Mouse (Mus musculus) lung, embryonic 15.5 days (tissue): ENCODE results near the gene Plxna4. TPM values are rescaled to one million over a fixed set of nuclear protein-coding genes. Genes with fewer than 3 reads are reported as not detected.
A peak's percentile ranks its signal among the peaks of the same experiment; 100 is the strongest.

ENCODE experiments used
- ATAC-seq: fragments of 200-750 bp; cut with Nextera tagmentation; 2 replicates; pipeline ENCODE4 v1.8.0; 2017; ENCODE audit warnings: moderate number of reproducible peaks, borderline replicate concordance; ENCODE audit not compliant: low FRiP score, low TSS enrichment; ENCODE audit errors: extremely low read depth
- H3K27ac ChIP-seq: fragments of 300-500 bp; sonication (generic); 2 replicates; pipeline ENCODE4 v1.5.1; 2015; ENCODE audit warnings: moderate library complexity, mild to moderate bottlenecking, inconsistent platforms
- H3K27me3 ChIP-seq: fragments of 300-500 bp; sonication (generic); 2 replicates; pipeline ENCODE4 v1.6.1; 2015; ENCODE audit warnings: inconsistent platforms
- H3K36me3 ChIP-seq: fragments of 300-500 bp; sonication (generic); 2 replicates; pipeline ENCODE4 v1.6.1; 2015; ENCODE audit warnings: inconsistent platforms
- H3K4me1 ChIP-seq: fragments of 300-500 bp; sonication (generic); 2 replicates; pipeline ENCODE4 v1.6.1; 2015; ENCODE audit warnings: inconsistent platforms
- H3K4me2 ChIP-seq: fragments of 300-500 bp; sonication (generic); 2 replicates; pipeline ENCODE4 v1.6.1; 2015; ENCODE audit warnings: inconsistent platforms, mild to moderate bottlenecking, moderate library complexity
- H3K4me3 ChIP-seq: fragments of 300-500 bp; sonication (generic); 2 replicates; pipeline ENCODE4 v1.5.1; 2015; ENCODE audit warnings: mild to moderate bottlenecking, inconsistent platforms
- H3K9ac ChIP-seq: fragments of 300-500 bp; sonication (generic); 2 replicates; pipeline ENCODE4 v1.6.1; 2015; ENCODE audit warnings: inconsistent platforms
- H3K9me3 ChIP-seq: fragments of 300-500 bp; sonication (generic); 2 replicates; pipeline ENCODE4 v1.6.1; 2016; ENCODE audit warnings: inconsistent platforms
- WGBS: fragments of 180-500 bp; shearing (Covaris S2); methylation state at CpG from one replicate; pipeline ENCODE4 v1.1.7; 2015; 5-methylcytosine and 5-hydroxymethylcytosine counted together
- polyA plus RNA-seq: library from polyadenylated mRNA; unstranded; fragments of >200 nt; fragmentation: Nextera tagmentation; extraction: Ambion mirVana; gene quantifications from 2 replicates; pipeline ENCODE4 v1.2.1, GENCODE M21; 2015

The Plxna4 gene
- polyA plus RNA-seq, 1 experiment from 2014 or later: 2.1 TPM

DNA sequence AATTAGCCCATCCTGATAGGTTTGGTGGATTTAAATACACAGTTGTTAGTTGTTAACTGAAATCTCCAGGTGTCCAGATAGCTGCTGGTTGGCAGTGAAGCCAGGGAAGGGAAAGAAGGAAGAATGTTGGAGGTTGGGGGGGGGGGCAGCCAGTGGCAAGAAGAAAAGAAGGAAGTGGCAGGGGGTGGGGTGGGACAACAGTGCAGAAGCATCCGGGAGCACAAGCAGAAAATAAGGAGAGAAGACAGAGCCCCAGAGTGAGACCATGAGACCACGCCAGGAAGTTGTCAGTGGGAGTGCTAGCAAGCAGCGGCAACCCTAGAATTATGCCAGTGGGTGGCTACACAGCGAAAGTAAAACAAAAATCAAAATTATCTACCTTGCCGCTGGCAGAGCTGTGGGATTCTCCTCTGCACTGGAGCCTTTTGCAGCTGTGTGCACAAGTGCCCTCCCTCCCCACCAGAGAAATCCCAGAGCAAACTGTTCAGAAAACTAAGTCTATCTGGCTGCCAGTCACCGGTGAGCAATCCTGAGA lies 404.3 kb downstream of the Plxna4 start:
- H3K9ac ChIP-seq: no peak overlapping the region
- H3K27ac ChIP-seq: no peak overlapping the region
- WGBS: 74% methylated on average over 6 of the region's 6 CpGs
- no peaks in the 10 kb centered on the region for H3K9me3 ChIP-seq
- no peaks in the 10 kb centered on the region for H3K36me3 ChIP-seq
- no peaks in the 10 kb centered on the region for H3K27me3 ChIP-seq
- H3K4me1 ChIP-seq: no peaks in the 10 kb centered on the region
- no peak overlapping the region for H3K4me2 ChIP-seq
- no peak for ATAC-seq
- no peak overlapping the region for H3K4me3 ChIP-seq

DNA sequence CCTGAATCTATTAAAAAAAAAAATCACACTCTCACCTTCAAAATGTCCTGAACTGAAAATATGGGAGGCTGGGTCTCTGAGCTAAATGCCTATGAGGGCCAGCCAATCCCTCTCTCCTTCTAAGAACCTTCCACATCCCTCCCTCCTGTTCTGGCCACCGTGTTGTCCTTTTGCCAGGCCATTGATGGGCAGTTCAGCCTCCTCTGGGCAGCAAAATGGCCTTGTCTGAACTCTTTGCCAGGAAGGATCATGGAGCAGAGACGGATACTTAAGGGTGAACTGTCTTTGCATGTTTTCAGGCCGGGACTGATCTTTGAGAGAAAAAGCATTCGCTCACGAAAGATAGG lies 408.0 kb downstream of the Plxna4 start:
- Histone ChIP-seq H3K4me3 (no peak overlapping the region), H3K9me3 (no peaks in the 10 kb centered on the region), H3K27ac (no peak overlapping the region), H3K9ac (no peak overlapping the region), H3K4me1 (no peaks in the 10 kb centered on the region), H3K4me2 (no peak overlapping the region), H3K27me3 (no peaks in the 10 kb centered on the region), H3K36me3 (no peaks in the 10 kb centered on the region)
- 78% methylated on average over 5 of the region's 5 CpGs for WGBS
- no peak for ATAC-seq

DNA sequence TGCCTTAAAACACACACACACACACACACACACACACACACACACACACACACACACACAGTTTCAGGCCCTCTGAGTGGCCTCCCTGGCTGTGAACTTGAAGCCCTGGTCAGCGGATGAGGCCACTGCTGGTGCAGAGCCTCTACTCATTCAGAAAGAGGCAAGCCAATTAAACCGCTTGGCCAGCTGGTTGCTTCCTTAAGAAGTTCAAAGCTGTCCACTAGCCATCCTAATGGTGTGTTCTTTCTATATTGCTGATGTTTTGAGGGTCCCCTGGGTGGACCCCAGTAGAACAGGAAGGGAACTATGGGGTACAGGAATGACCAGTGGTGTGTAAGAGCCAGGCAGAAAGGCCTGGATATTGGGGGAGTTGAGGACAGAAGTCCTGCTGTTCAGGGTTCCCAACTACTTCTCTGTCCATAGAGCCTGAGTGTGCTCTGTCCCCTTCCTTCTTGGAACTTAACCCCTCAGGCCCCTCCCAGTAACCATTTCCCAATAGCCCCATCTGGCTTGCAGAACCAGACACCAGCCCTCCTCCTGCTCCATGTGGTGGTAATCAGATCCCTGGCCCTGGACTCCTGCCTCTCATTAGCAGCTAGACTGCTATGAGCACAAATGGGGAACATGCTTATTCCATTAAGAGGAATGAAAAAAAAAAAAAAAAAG lies 408.5 kb downstream of the Plxna4 start:
- no peaks in the 10 kb centered on the region for H3K9me3 ChIP-seq
- H3K9ac ChIP-seq: no peak overlapping the region
- no peak overlapping the region for H3K4me2 ChIP-seq
- no peak overlapping the region for H3K4me3 ChIP-seq
- H3K27me3 ChIP-seq: no peaks in the 10 kb centered on the region
- no peak overlapping the region for H3K27ac ChIP-seq
- no peaks in the 10 kb centered on the region for H3K36me3 ChIP-seq
- no peaks in the 10 kb centered on the region for H3K4me1 ChIP-seq
- no peak for ATAC-seq
- WGBS: 86% methylated on average over 2 of the region's 2 CpGs

DNA sequence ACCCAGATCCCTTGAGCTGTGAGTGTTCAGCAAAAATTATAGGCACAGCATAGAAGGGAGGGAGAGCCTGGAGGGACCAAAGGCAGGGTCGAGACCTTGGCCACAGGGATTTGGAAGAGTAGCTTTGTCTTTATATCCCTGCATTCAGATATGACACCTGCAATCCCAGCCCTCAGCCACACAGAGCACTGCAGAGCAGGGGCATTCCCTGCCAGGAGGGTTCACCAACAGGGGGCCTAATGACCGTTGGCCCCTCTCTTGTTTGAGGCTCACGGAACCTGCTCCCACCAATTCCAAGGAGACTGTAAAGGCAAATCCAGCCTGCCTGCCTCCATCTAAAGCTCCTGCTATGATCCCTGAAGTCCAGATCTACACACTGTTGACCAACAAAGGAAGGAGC lies 410.1 kb downstream of the Plxna4 start:
- no peak overlapping the region for H3K4me3 ChIP-seq
- ATAC-seq: no peak
- H3K4me2 ChIP-seq: no peak overlapping the region
- H3K9me3 ChIP-seq: no peaks in the 10 kb centered on the region
- no peak overlapping the region for H3K9ac ChIP-seq
- H3K4me1 ChIP-seq: no peaks in the 10 kb centered on the region
- no peak overlapping the region for H3K27ac ChIP-seq
- no peaks in the 10 kb centered on the region for H3K36me3 ChIP-seq
- 65% methylated on average over 3 of the region's 3 CpGs for WGBS
- H3K27me3 ChIP-seq: no peaks in the 10 kb centered on the region

- H3K4me1 ChIP-seq: 0 out of 2 replicates have a peak, but pooled peaks cover 3% of the 10 kb centered on the region
- no peak overlapping the region for H3K27ac ChIP-seq
- no peak overlapping the region for H3K4me2 ChIP-seq
- H3K4me3 ChIP-seq: no peak overlapping the region
- H3K9me3 ChIP-seq: no peaks in the 10 kb centered on the region
- H3K9ac ChIP-seq: no peak overlapping the region
- no peaks in the 10 kb centered on the region for H3K27me3 ChIP-seq
- H3K36me3 ChIP-seq: no peaks in the 10 kb centered on the region
- 46% methylated on average over 1 of the region's 1 CpGs for WGBS
- ATAC-seq: peak; percentile 60; the same call in 1 of the 2 replicates
These were observed 420.3 kb downstream of the Plxna4 start for GRCm38 (mm10) chr6:32167725-32168124.

DNA sequence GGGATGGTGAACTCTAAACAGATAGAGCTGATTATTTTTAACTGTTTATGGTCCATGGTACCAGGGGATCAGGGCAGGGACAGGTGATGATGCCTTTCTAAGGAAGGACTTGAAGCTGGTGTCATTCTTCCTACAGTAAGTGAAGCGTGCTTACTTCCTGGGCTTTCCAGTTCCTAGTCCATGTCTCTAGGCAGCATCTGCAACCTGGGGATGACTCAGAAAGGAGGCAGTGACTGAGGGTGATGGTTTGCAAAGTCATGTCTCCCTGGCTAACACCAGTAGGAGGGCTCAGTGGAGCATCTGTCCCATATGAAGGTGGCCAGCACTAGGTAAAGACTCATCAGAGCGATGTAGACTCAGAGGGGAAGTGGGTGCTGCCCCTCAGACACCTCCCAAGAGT lies 427.6 kb downstream of the Plxna4 start:
- H3K9me3 ChIP-seq: no peaks in the 10 kb centered on the region
- no peak overlapping the region for H3K4me3 ChIP-seq
- no peak overlapping the region for H3K27ac ChIP-seq
- no peak overlapping the region for H3K4me2 ChIP-seq
- H3K36me3 ChIP-seq: no peaks in the 10 kb centered on the region
- H3K27me3 ChIP-seq: no peaks in the 10 kb centered on the region
- H3K4me1 ChIP-seq: no peaks in the 10 kb centered on the region
- H3K9ac ChIP-seq: no peak overlapping the region
- no peak for ATAC-seq
- 75% methylated on average over 2 of the region's 2 CpGs for WGBS

DNA sequence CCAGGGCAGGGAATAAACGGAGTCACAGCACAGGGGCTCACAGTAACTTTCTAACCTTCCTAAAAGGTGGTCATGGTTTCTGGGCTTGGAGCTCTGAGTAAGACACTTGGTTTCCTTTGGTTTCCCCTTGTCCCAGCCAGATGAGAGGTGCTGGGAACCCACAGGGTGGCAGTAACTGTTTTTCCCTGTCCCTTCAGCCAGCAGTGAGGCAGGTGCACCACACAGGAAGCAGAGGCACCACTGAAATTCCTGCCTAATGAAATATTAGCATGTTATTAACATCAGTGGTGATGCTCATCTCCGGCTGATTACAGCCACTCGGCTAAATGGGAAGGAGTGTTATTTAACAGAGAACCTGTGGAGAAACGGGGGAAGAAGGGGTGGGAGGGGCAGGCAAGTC lies 428.1 kb downstream of the Plxna4 start:
- no peak overlapping the region for H3K9ac ChIP-seq
- H3K27me3 ChIP-seq: no peaks in the 10 kb centered on the region
- H3K36me3 ChIP-seq: no peaks in the 10 kb centered on the region
- no peaks in the 10 kb centered on the region for H3K9me3 ChIP-seq
- H3K27ac ChIP-seq: no peak overlapping the region
- WGBS: 29% methylated on average over 4 of the region's 4 CpGs
- H3K4me3 ChIP-seq: no peak overlapping the region
- ATAC-seq: no peak
- H3K4me2 ChIP-seq: no peak overlapping the region
- H3K4me1 ChIP-seq: no peaks in the 10 kb centered on the region

- H3K27me3 ChIP-seq: no peaks in the 10 kb centered on the region
- no peak overlapping the region for H3K4me3 ChIP-seq
- no peaks in the 10 kb centered on the region for H3K36me3 ChIP-seq
- 95% methylated on average over 1 of the region's 1 CpGs for WGBS
- no peak overlapping the region for H3K4me2 ChIP-seq
- no peak for ATAC-seq
- no peaks in the 10 kb centered on the region for H3K4me1 ChIP-seq
- no peak overlapping the region for H3K9ac ChIP-seq
- no peaks in the 10 kb centered on the region for H3K9me3 ChIP-seq
- H3K27ac ChIP-seq: no peak overlapping the region
These were observed 429.6 kb downstream of the Plxna4 start for GRCm38 (mm10) chr6:32158347-32158746.

GRCm38 (mm10) chr6:32153170-32153569 lies 434.8 kb downstream of the Plxna4 start:
- no peak for ATAC-seq
- Histone ChIP-seq H3K4me3 (no peak overlapping the region), H3K9me3 (no peaks in the 10 kb centered on the region), H3K4me1 (no peaks in the 10 kb centered on the region), H3K27me3 (no peaks in the 10 kb centered on the region), H3K27ac (no peak overlapping the region), H3K9ac (no peak overlapping the region), H3K4me2 (no peak overlapping the region), H3K36me3 (no peaks in the 10 kb centered on the region)
- 80% methylated on average over 4 of the region's 4 CpGs for WGBS

DNA sequence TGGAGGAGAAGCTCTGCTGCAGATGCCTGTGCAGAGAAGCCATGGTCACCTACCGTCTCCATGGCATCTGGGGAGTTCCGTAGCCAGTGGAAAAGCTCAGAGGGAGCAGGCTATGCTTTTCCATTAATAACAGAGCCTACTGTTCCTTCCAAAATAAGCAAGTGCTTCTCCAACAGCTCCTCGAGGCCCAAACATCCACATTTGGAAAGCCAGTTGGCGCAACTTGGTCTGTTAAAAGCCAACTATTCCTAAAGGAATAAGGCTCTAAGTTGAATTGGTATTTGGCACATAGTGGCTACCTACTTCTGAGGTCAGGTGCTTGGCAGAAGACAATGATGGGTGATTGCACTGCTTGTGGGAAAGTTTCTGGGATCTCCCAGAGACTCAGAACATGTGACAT lies 437.2 kb downstream of the Plxna4 start:
- ATAC-seq: no peak
- Histone ChIP-seq H3K4me1 (no peaks in the 10 kb centered on the region), H3K36me3 (no peaks in the 10 kb centered on the region), H3K4me3 (no peak overlapping the region), H3K9ac (no peak overlapping the region), H3K27ac (no peak overlapping the region), H3K27me3 (no peaks in the 10 kb centered on the region), H3K4me2 (no peak overlapping the region), H3K9me3 (no peaks in the 10 kb centered on the region)
- WGBS: 79% methylated on average over 4 of the region's 4 CpGs

GRCm38 (mm10) chr6:32144771-32145170 lies 443.2 kb downstream of the Plxna4 start:
- H3K27me3 ChIP-seq: no peaks in the 10 kb centered on the region
- ATAC-seq: no peak
- no peaks in the 10 kb centered on the region for H3K36me3 ChIP-seq
- H3K27ac ChIP-seq: no peak overlapping the region
- no peaks in the 10 kb centered on the region for H3K4me1 ChIP-seq
- no peak overlapping the region for H3K9ac ChIP-seq
- 59% methylated on average over 4 of the region's 4 CpGs for WGBS
- no peaks in the 10 kb centered on the region for H3K9me3 ChIP-seq
- H3K4me3 ChIP-seq: no peak overlapping the region
- H3K4me2 ChIP-seq: no peak overlapping the region

- Histone ChIP-seq H3K27ac (no peak overlapping the region), H3K27me3 (no peaks in the 10 kb centered on the region), H3K4me2 (no peak overlapping the region), H3K4me1 (no peaks in the 10 kb centered on the region), H3K9ac (no peak overlapping the region), H3K9me3 (no peaks in the 10 kb centered on the region), H3K4me3 (no peak overlapping the region), H3K36me3 (no peaks in the 10 kb centered on the region)
- no peak for ATAC-seq
- WGBS: 67% methylated on average over 3 of the region's 3 CpGs
These were observed 448.5 kb downstream of the Plxna4 start for GRCm38 (mm10) chr6:32139537-32139936.

DNA sequence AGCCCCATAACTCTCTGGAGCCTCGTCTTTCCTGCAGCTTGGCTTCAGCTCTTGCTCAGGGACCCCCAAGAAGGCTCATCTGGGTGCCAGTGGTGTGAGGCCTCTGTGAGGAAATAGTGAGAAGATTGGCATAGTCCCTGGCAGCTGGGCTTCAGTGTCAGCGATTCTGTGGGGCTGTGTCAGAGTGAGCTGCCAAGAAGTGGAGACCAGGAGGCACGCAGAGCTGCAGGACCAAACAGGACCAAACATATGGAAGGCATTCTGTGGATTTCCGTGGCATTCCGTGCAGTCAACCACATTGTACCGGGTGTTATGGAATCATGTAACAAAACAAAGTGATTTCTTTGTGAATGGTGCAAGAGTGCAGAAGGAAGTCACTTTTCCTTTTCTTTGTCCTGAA lies 461.1 kb downstream of the Plxna4 start:
- no peak for ATAC-seq
- 62% methylated on average over 6 of the region's 6 CpGs for WGBS

More for the DNA sequence above, 461.1 kb downstream of the Plxna4 start:
- H3K27ac ChIP-seq: no peak overlapping the region
- H3K27me3 ChIP-seq: no peaks in the 10 kb centered on the region
- no peak overlapping the region for H3K9ac ChIP-seq
- no peaks in the 10 kb centered on the region for H3K9me3 ChIP-seq
- no peaks in the 10 kb centered on the region for H3K36me3 ChIP-seq
- no peaks in the 10 kb centered on the region for H3K4me1 ChIP-seq
- no peak overlapping the region for H3K4me2 ChIP-seq
- H3K4me3 ChIP-seq: no peak overlapping the region
